Comparison of ENCODE assay signal across 8 mouse cellular contexts in genomic region chr8:110725084-110725838, GRCm38 (mm10). TPM values are rescaled to one million over a fixed set of nuclear protein-coding genes. Genes with fewer than 3 reads are reported as not detected.
A peak's percentile ranks its signal among the peaks of the same experiment; 100 is the strongest.
DNase-seq lines count a peak whose midpoint lies in the region; ATAC-seq and TF ChIP-seq lines count a peak whose summit lies in the region.

No protein-coding gene starts in this region.

- WGBS in kidney, embryonic 15.5 days, result 43% methylated on average over 7 of the region's 7 CpGs
- WGBS in embryonic facial prominence, embryonic 13.5 days, result 24% methylated on average over 7 of the region's 7 CpGs
- WGBS in stomach, postnatal 0 days, result 46% methylated on average over 7 of the region's 7 CpGs

- H3K27ac ChIP-seq in kidney, embryonic 15.5 days, result peak overlapping the region; percentile 63
- peak overlapping the region; percentile 77 for H3K27ac ChIP-seq in embryonic facial prominence, embryonic 13.5 days
- H3K27ac ChIP-seq in stomach, postnatal 0 days (replicated peaks), result peak overlapping the region; percentile 5

- H3K4me2 ChIP-seq in kidney, embryonic 15.5 days, result peak overlapping the region; percentile 22
- peak overlapping the region; percentile 96 for H3K4me2 ChIP-seq in embryonic facial prominence, embryonic 13.5 days
- H3K4me2 ChIP-seq in stomach, postnatal 0 days (replicated peaks; ENCODE audit: low read depth), result peak overlapping the region; percentile 27; the same call in 1 of the 2 replicates

- TF ChIP-seq EP300 in stomach, postnatal 0 days (optimal IDR thresholded peaks at IDR 0.05), result no peak

- peaks cover 62% of the 10 kb centered on the region for H3K4me1 ChIP-seq in kidney, embryonic 15.5 days
- peaks cover 52% of the 10 kb centered on the region for H3K4me1 ChIP-seq in embryonic facial prominence, embryonic 13.5 days
- 0 out of 2 replicates have a peak, but pooled peaks cover 3% of the 10 kb centered on the region for H3K4me1 ChIP-seq in stomach, postnatal 0 days (replicated peaks; ENCODE audit: control insufficient read depth, insufficient read depth)

- H3K9me3 ChIP-seq in kidney, embryonic 15.5 days (replicated peaks), result no peaks in the 10 kb centered on the region
- H3K9me3 ChIP-seq in embryonic facial prominence, embryonic 13.5 days, result no peaks in the 10 kb centered on the region
- H3K9me3 ChIP-seq in stomach, postnatal 0 days (ENCODE audit: control insufficient read depth, low read length), result no peaks in the 10 kb centered on the region

- H3K36me3 ChIP-seq in kidney, embryonic 15.5 days, result peaks cover 52% of the 10 kb centered on the region
- peaks cover 61% of the 10 kb centered on the region for H3K36me3 ChIP-seq in embryonic facial prominence, embryonic 13.5 days
- peaks cover 28% of the 10 kb centered on the region for H3K36me3 ChIP-seq in stomach, postnatal 0 days (ENCODE audit: control insufficient read depth, insufficient read depth, low read length)

- no peak for DNase-seq in kidney, adult 9 months
- DNase-seq in heart, postnatal 10 days, result peak; percentile 24 to 41
- DNase-seq in left cerebral cortex, postnatal 25 days (ENCODE audit: low spot score in 2 of 2), result peak; percentile 59 to 76
- no peak for DNase-seq in stomach, postnatal 0 days (ENCODE audit: low spot score)
- no peak for DNase-seq in urinary bladder, postnatal 4 days (ENCODE audit: low spot score in 2 of 2)

- H3K27me3 ChIP-seq in kidney, embryonic 15.5 days, result no peaks in the 10 kb centered on the region
- H3K27me3 ChIP-seq in embryonic facial prominence, embryonic 13.5 days, result no peaks in the 10 kb centered on the region
- H3K27me3 ChIP-seq in stomach, postnatal 0 days (ENCODE audit: control insufficient read depth, insufficient read depth, low read length), result no peaks in the 10 kb centered on the region

- intact Hi-C loops in heart, postnatal 10 days (cut with DNase I), result no loop called here
- intact Hi-C loops in left cerebral cortex, postnatal 25 days (cut with DNase I), result no loop called here

- H3K9ac ChIP-seq in kidney, embryonic 15.5 days, result peak overlapping the region; percentile 11; the same call in 1 of the 2 replicates
- H3K9ac ChIP-seq in embryonic facial prominence, embryonic 13.5 days, result peak overlapping the region; percentile 51; the same call in 1 of the 2 replicates
- H3K9ac ChIP-seq in stomach, postnatal 0 days (ENCODE audit: low read length), result no peak overlapping the region

- H3K4me3 ChIP-seq in kidney, embryonic 15.5 days (replicated peaks), result no peak overlapping the region
- H3K4me3 ChIP-seq in embryonic facial prominence, embryonic 13.5 days, result 0 out of 2 replicates have a peak overlapping the region, but pooled peaks have one; percentile 1
- no peak overlapping the region for H3K4me3 ChIP-seq in stomach, postnatal 0 days (ENCODE audit: low read depth, low read length)

- ATAC-seq in kidney, embryonic 15.5 days (replicated peaks; ENCODE audit: low FRiP score), result no peak
- no peak for ATAC-seq in embryonic facial prominence, embryonic 13.5 days (ENCODE audit: insufficient number of reproducible peaks, insufficient read depth, low FRiP score, low TSS enrichment, low read depth)
- no peak for ATAC-seq in stomach, postnatal 0 days (ENCODE audit: low FRiP score, low TSS enrichment)
- ATAC-seq in activated CD4-positive, CD25-positive, alpha-beta regulatory T cell, adult 4 months, result no peak

- peak; percentile 47 for TF ChIP-seq CTCF in stomach, postnatal 0 days (IDR thresholded peaks at IDR 0.05; ENCODE audit: low read depth)

RNA-seq across cellular contexts. Expression of gene Mtss1l, which starts 4.0 kb away (rescaled TPM):
- 8.3 and 8.4 TPM in 2 replicates for polyA plus RNA-seq in kidney, embryonic 15.5 days (2015; fragmentation: Nextera tagmentation; extraction: Ambion mirVana)
- 11.0 and 12.6 TPM in 2 replicates for polyA plus RNA-seq in embryonic facial prominence, embryonic 13.5 days (2015; fragmentation: Nextera tagmentation; extraction: Ambion mirVana)
- 10 to 100 TPM; 36.2 to 39.6 TPM for total RNA-seq in heart, postnatal 10 days (2021)
- total RNA-seq in left cerebral cortex, postnatal 25 days (2021), result 100 to 1,000 TPM; 195 to 204 TPM
- 5.7 and 7.5 TPM in 2 replicates for polyA plus RNA-seq in stomach, postnatal 0 days (2015; fragmentation: Nextera tagmentation; extraction: Ambion mirVana)
- polyA plus RNA-seq in activated CD4-positive, CD25-positive, alpha-beta regulatory T cell, adult 4 months (2017; shearing (Covaris generic)), result under 1 TPM in 1 of 2 experiments, not detected in 1; 0.21 TPM

Comparison
In these comparisons a context has a peak if more than half of its experiments do, and no peak if none do; other contexts are left out.
1. H3K27ac ChIP-seq: peak in every context shown above with its lines; median percentile 77 in embryonic facial prominence, embryonic 13.5 days; 63 in kidney, embryonic 15.5 days; 5 in stomach, postnatal 0 days.
2. H3K4me2 ChIP-seq: peak in every context shown above with its lines; median percentile 96 in embryonic facial prominence, embryonic 13.5 days; 27 in stomach, postnatal 0 days; 22 in kidney, embryonic 15.5 days.
3. DNase-seq: peak in heart, postnatal 10 days (2 of 2) and left cerebral cortex, postnatal 25 days (2 of 2); none in kidney, adult 9 months (single experiment), stomach, postnatal 0 days (single experiment) and urinary bladder, postnatal 4 days (0 of 2).